In genomic region chr13:78163087-78163958, GRCm38 (mm10) we compare ENCODE assay signal across 8 mouse cellular contexts. TPM values are rescaled to one million over a fixed set of nuclear protein-coding genes. Genes with fewer than 3 reads are reported as not detected.
DNase-seq lines count a peak whose midpoint lies in the region; ATAC-seq lines count a peak whose summit lies in the region.

No protein-coding gene starts in this region.

- peak overlapping the region; percentile 66 for H3K4me3 ChIP-seq in limb, embryonic 10.5 days
- peak overlapping the region; percentile 56 for H3K4me3 ChIP-seq in midbrain, embryonic 11.5 days (ENCODE audit: low read depth, low read length)

- peak overlapping the region; percentile 93 for H3K9ac ChIP-seq in midbrain, embryonic 11.5 days (ENCODE audit: low read length)

- peak overlapping the region; percentile 74 for H3K27ac ChIP-seq in limb, embryonic 10.5 days
- H3K27ac ChIP-seq in midbrain, embryonic 11.5 days (ENCODE audit: low read depth, low read length) = peak overlapping the region; percentile 92

- H3K27me3 ChIP-seq in limb, embryonic 10.5 days (ENCODE audit: low read depth, poor library complexity, severe bottlenecking) = peaks cover 70% of the 10 kb centered on the region
- H3K27me3 ChIP-seq in midbrain, embryonic 11.5 days (ENCODE audit: control insufficient read depth, insufficient read depth, low read length) = peaks cover 24% of the 10 kb centered on the region
- H3K27me3 ChIP-seq in splenic B cell, adult 2 months (ENCODE audit: control insufficient read depth, insufficient read depth, low read length, poor library complexity, severe bottlenecking) = peaks cover 2% of the 10 kb centered on the region; the same call in 1 of the 2 replicates

- peak overlapping the region; percentile 85 for H3K4me2 ChIP-seq in midbrain, embryonic 11.5 days

- H3K36me3 ChIP-seq in limb, embryonic 10.5 days = no peaks in the 10 kb centered on the region
- no peaks in the 10 kb centered on the region for H3K36me3 ChIP-seq in midbrain, embryonic 11.5 days (ENCODE audit: control insufficient read depth, insufficient read depth, low read length)
- H3K36me3 ChIP-seq in splenic B cell, adult 2 months (ENCODE audit: control insufficient read depth, insufficient read depth, low read length, poor library complexity, severe bottlenecking) = no peaks in the 10 kb centered on the region

- H3K9me3 ChIP-seq in limb, embryonic 10.5 days (replicated peaks) = no peaks in the 10 kb centered on the region
- H3K9me3 ChIP-seq in midbrain, embryonic 11.5 days (ENCODE audit: control insufficient read depth, low read length) = no peaks in the 10 kb centered on the region

- WGBS in limb, embryonic 10.5 days = under 1% methylated on average over 86 of the region's 86 CpGs
- under 1% methylated on average over 86 of the region's 86 CpGs for WGBS in midbrain, embryonic 11.5 days

- H3K4me1 ChIP-seq in limb, embryonic 10.5 days = peaks cover 12% of the 10 kb centered on the region; the same call in 1 of the 2 replicates
- peaks cover 9% of the 10 kb centered on the region for H3K4me1 ChIP-seq in midbrain, embryonic 11.5 days (ENCODE audit: control insufficient read depth, insufficient read depth, low read length)

- DNase-seq in B cell, adult 2 months = peak; percentile 28 to 43
- peak; percentile 94 for DNase-seq in adrenal gland, adult 2 months
- DNase-seq in embryo, embryonic 9.5 days (ENCODE audit: extremely low spot score) = peak; percentile 89
- peak; percentile 75 to 82 for DNase-seq in heart, adult 18-20 months
- DNase-seq in kidney, adult 11 months = peak; percentile 66
- peak; percentile 82 for DNase-seq in limb, embryonic 10.5 days (ENCODE audit: low spot score)
- DNase-seq in midbrain, embryonic 11.5 days (ENCODE audit: low spot score, missing footprints) = peak; percentile 98
- DNase-seq in splenic B cell, adult 2 months (ENCODE audit: low read depth, low spot score) = peak; percentile 27

- ATAC-seq in midbrain, embryonic 11.5 days (ENCODE audit: low FRiP score) = peak; percentile 92

RNA-seq across cellular contexts. Expression of gene Nr2f1, which starts 36.2 kb away (rescaled TPM):
- total RNA-seq in adrenal gland, adult 2 months (2021) = 10 to 100 TPM; 18.2 to 22.7 TPM
- polyA plus RNA-seq in adrenal gland, adult 2 months (2012; rRNA removed) = 97.9 and 105 TPM in 2 replicates
- 1 to 10 TPM; 2.1 to 2.6 TPM for total RNA-seq in heart, adult 18-20 months (2021)
- polyA plus RNA-seq in limb, embryonic 10.5 days (2016; fragmentation: Nextera tagmentation; extraction: Ambion mirVana) = 18.2 and 19.6 TPM in 2 replicates
- 69.9 and 82.3 TPM in 2 replicates for polyA plus RNA-seq in midbrain, embryonic 11.5 days (2014; fragmentation: Nextera tagmentation; extraction: Ambion mirVana)

Comparison
In these comparisons a context has a peak if more than half of its experiments do, and no peak if none do; other contexts are left out.
1. Peak in every context shown above with its lines: DNase-seq, ATAC-seq, H3K4me3 ChIP-seq and H3K27ac ChIP-seq.
2. DNase-seq: peak in every context shown above with its lines; median percentile 98 in midbrain, embryonic 11.5 days; 94 in adrenal gland, adult 2 months; 89 in embryo, embryonic 9.5 days; 82 in limb, embryonic 10.5 days; 78 in heart, adult 18-20 months; 66 in kidney, adult 11 months; 36 in B cell, adult 2 months; 27 in splenic B cell, adult 2 months.